Mouse (Mus musculus) testis, adult 2 months (tissue): ENCODE measurements around the gene Sgf29.

Experiments
- CTCF ChIP-seq: fragments of 200-500 bp; IDR thresholded peaks from 2 replicates; pipeline ENCODE4 v1.5.1; 2012; ENCODE audit warnings: low read depth, mild to moderate bottlenecking, inconsistent platforms, low read length, moderate library complexity; ENCODE audit not compliant: control insufficient read depth, insufficient read depth, insufficient replicate concordance
- POLR2A ChIP-seq: fragments of 200-500 bp; IDR thresholded peaks from 2 replicates; pipeline ENCODE4 v1.6.1; 2012; ENCODE audit warnings: low read depth, mild to moderate bottlenecking, inconsistent platforms, low read length, moderate library complexity; ENCODE audit not compliant: control insufficient read depth

- TF ChIP-seq CTCF (no peak), POLR2A (no peak)
These were observed 54.6 kb downstream of the Sgf29 start for GRCm38 (mm10) chr7:126703757-126704077.
